Mouse (Mus musculus): ENCODE results near the gene Slc35b2. TPM values are rescaled to one million over a fixed set of nuclear protein-coding genes. Genes with fewer than 3 reads are reported as not detected.

The Slc35b2 gene
- polyA plus RNA-seq, 1 experiment from 2014 or later, result 52.1 TPM

GRCm38 (mm10) chr17:45578242-45578641 is 14.6 kb downstream of the Slc35b2 start:
- Histone ChIP-seq H3K4me2 (no peak overlapping the region), H3K27me3 (no peaks in the 10 kb centered on the region), H3K4me3 (replicated peaks) (no peak overlapping the region), H3K9ac (no peak overlapping the region), H3K9me3 (replicated peaks) (no peaks in the 10 kb centered on the region), H3K36me3 (replicated peaks) (no peaks in the 10 kb centered on the region), H3K4me1 (replicated peaks) (peaks cover 74% of the 10 kb centered on the region), H3K27ac (replicated peaks) (peak overlapping the region; percentile 62)
- ATAC-seq (ENCODE audit: insufficient read depth), result no peak
- WGBS (ENCODE audit: insufficient replicate concordance), result 57% methylated on average over 5 of the region's 5 CpGs

- H3K4me1 ChIP-seq (replicated peaks), result peaks cover 74% of the 10 kb centered on the region
- no peak for ATAC-seq (ENCODE audit: insufficient read depth)
- 50% methylated on average over 7 of the region's 7 CpGs for WGBS (ENCODE audit: insufficient replicate concordance)
Measured at GRCm38 (mm10) chr17:45578843-45579242, 15.2 kb downstream of the Slc35b2 start.

GRCm38 (mm10) chr17:45579554-45579953 is 15.9 kb downstream of the Slc35b2 start:
- no peak for ATAC-seq (ENCODE audit: insufficient read depth)
- peaks cover 74% of the 10 kb centered on the region for H3K4me1 ChIP-seq (replicated peaks)
- no peak overlapping the region for H3K9ac ChIP-seq
- H3K27ac ChIP-seq (replicated peaks), result no peak overlapping the region
- WGBS (ENCODE audit: insufficient replicate concordance), result 60% methylated on average over 4 of the region's 4 CpGs
- H3K36me3 ChIP-seq (replicated peaks), result peaks cover 5% of the 10 kb centered on the region
- H3K9me3 ChIP-seq (replicated peaks), result no peaks in the 10 kb centered on the region
- no peaks in the 10 kb centered on the region for H3K27me3 ChIP-seq
- H3K4me3 ChIP-seq (replicated peaks), result no peak overlapping the region
- no peak overlapping the region for H3K4me2 ChIP-seq

More at GRCm38 (mm10) chr17:45578843-45579242, 15.2 kb downstream of the Slc35b2 start:
- no peak overlapping the region for H3K4me2 ChIP-seq
- no peak overlapping the region for H3K9ac ChIP-seq
- no peak overlapping the region for H3K4me3 ChIP-seq (replicated peaks)
- H3K27me3 ChIP-seq, result no peaks in the 10 kb centered on the region
- no peak overlapping the region for H3K27ac ChIP-seq (replicated peaks)
- no peaks in the 10 kb centered on the region for H3K9me3 ChIP-seq (replicated peaks)
- H3K36me3 ChIP-seq (replicated peaks), result no peaks in the 10 kb centered on the region

- Histone ChIP-seq H3K9me3 (replicated peaks) (no peaks in the 10 kb centered on the region), H3K4me3 (replicated peaks) (no peak overlapping the region), H3K36me3 (replicated peaks) (peaks cover 20% of the 10 kb centered on the region), H3K4me2 (no peak overlapping the region), H3K4me1 (replicated peaks) (peaks cover 74% of the 10 kb centered on the region), H3K27ac (replicated peaks) (peak overlapping the region; percentile 89), H3K9ac (no peak overlapping the region; the same call in 1 of the 2 replicates), H3K27me3 (no peaks in the 10 kb centered on the region)
- no peak for ATAC-seq (ENCODE audit: insufficient read depth)
- 41% methylated on average over 12 of the region's 12 CpGs for WGBS (ENCODE audit: insufficient replicate concordance)
Measured at GRCm38 (mm10) chr17:45580958-45581477, 17.3 kb downstream of the Slc35b2 start.

GRCm38 (mm10) chr17:45581567-45581983 is 17.9 kb downstream of the Slc35b2 start:
- peak; percentile 13; the same call in 1 of the 2 replicates for ATAC-seq (ENCODE audit: insufficient read depth)
- peak overlapping the region; percentile 89 for H3K27ac ChIP-seq (replicated peaks)

GRCm38 (mm10) chr17:45582188-45582587 is 18.5 kb downstream of the Slc35b2 start:
- Histone ChIP-seq H3K27ac (replicated peaks) (peak overlapping the region; percentile 89), H3K9me3 (replicated peaks) (0 out of 2 replicates have a peak, but pooled peaks cover 3% of the 10 kb centered on the region), H3K4me3 (replicated peaks) (no peak overlapping the region), H3K4me2 (peak overlapping the region; percentile 56), H3K36me3 (replicated peaks) (peaks cover 31% of the 10 kb centered on the region), H3K4me1 (replicated peaks) (peaks cover 78% of the 10 kb centered on the region), H3K9ac (peak overlapping the region; percentile 34), H3K27me3 (no peaks in the 10 kb centered on the region)
- 36% methylated on average over 6 of the region's 6 CpGs for WGBS (ENCODE audit: insufficient replicate concordance)
- peak; percentile 69 for ATAC-seq (ENCODE audit: insufficient read depth)

More at GRCm38 (mm10) chr17:45581567-45581983, 17.9 kb downstream of the Slc35b2 start:
- WGBS (ENCODE audit: insufficient replicate concordance), result 4% methylated on average over 2 of the region's 2 CpGs
- Histone ChIP-seq H3K36me3 (replicated peaks) (peaks cover 25% of the 10 kb centered on the region), H3K4me2 (peak overlapping the region; percentile 56), H3K9me3 (replicated peaks) (0 out of 2 replicates have a peak, but pooled peaks cover 3% of the 10 kb centered on the region), H3K4me1 (replicated peaks) (peaks cover 78% of the 10 kb centered on the region), H3K4me3 (replicated peaks) (no peak overlapping the region), H3K27me3 (no peaks in the 10 kb centered on the region), H3K9ac (peak overlapping the region; percentile 34; the same call in 1 of the 2 replicates)

GRCm38 (mm10) chr17:45582715-45583355 is 19.2 kb downstream of the Slc35b2 start:
- Histone ChIP-seq H3K36me3 (replicated peaks) (peaks cover 38% of the 10 kb centered on the region), H3K27ac (replicated peaks) (peak overlapping the region; percentile 89), H3K9ac (no peak overlapping the region), H3K4me3 (replicated peaks) (no peak overlapping the region), H3K9me3 (replicated peaks) (0 out of 2 replicates have a peak, but pooled peaks cover 3% of the 10 kb centered on the region), H3K4me2 (peak overlapping the region; percentile 56), H3K4me1 (replicated peaks) (peaks cover 77% of the 10 kb centered on the region), H3K27me3 (no peaks in the 10 kb centered on the region)
- ATAC-seq (ENCODE audit: insufficient read depth), result peak; percentile 42
- WGBS (ENCODE audit: insufficient replicate concordance), result 39% methylated on average over 6 of the region's 6 CpGs

GRCm38 (mm10) chr17:45584096-45584896 is 20.6 kb downstream of the Slc35b2 start:
- Histone ChIP-seq H3K4me3 (replicated peaks) (no peak overlapping the region), H3K27ac (replicated peaks) (peak overlapping the region; percentile 89), H3K9me3 (replicated peaks) (0 out of 2 replicates have a peak, but pooled peaks cover 3% of the 10 kb centered on the region), H3K4me1 (replicated peaks) (peaks cover 70% of the 10 kb centered on the region), H3K36me3 (replicated peaks) (peaks cover 52% of the 10 kb centered on the region), H3K9ac (no peak overlapping the region), H3K4me2 (peak overlapping the region; percentile 25; the same call in 1 of the 2 replicates), H3K27me3 (no peaks in the 10 kb centered on the region)
- WGBS (ENCODE audit: insufficient replicate concordance), result 54% methylated on average over 12 of the region's 12 CpGs
- ATAC-seq (ENCODE audit: insufficient read depth), result no peak

- Histone ChIP-seq H3K9ac (no peak overlapping the region), H3K36me3 (replicated peaks) (peaks cover 60% of the 10 kb centered on the region), H3K4me3 (replicated peaks) (no peak overlapping the region), H3K4me2 (peak overlapping the region; percentile 25; the same call in 1 of the 2 replicates), H3K27ac (replicated peaks) (peak overlapping the region; percentile 89), H3K9me3 (replicated peaks) (0 out of 2 replicates have a peak, but pooled peaks cover 3% of the 10 kb centered on the region), H3K27me3 (no peaks in the 10 kb centered on the region), H3K4me1 (replicated peaks) (peaks cover 74% of the 10 kb centered on the region)
- ATAC-seq (ENCODE audit: insufficient read depth), result peak; percentile 43
- WGBS (ENCODE audit: insufficient replicate concordance), result 37% methylated on average over 14 of the region's 14 CpGs
Measured at GRCm38 (mm10) chr17:45584939-45585678, 21.4 kb downstream of the Slc35b2 start.

GRCm38 (mm10) chr17:45585725-45586448 is 22.2 kb downstream of the Slc35b2 start:
- Histone ChIP-seq H3K4me3 (replicated peaks) (no peak overlapping the region), H3K27me3 (no peaks in the 10 kb centered on the region), H3K4me2 (0 out of 2 replicates have a peak overlapping the region, but pooled peaks have one; percentile 25), H3K9me3 (replicated peaks) (0 out of 2 replicates have a peak, but pooled peaks cover 3% of the 10 kb centered on the region), H3K27ac (replicated peaks) (peak overlapping the region; percentile 89), H3K4me1 (replicated peaks) (peaks cover 75% of the 10 kb centered on the region), H3K9ac (no peak overlapping the region), H3K36me3 (replicated peaks) (peaks cover 68% of the 10 kb centered on the region)
- 78% methylated on average over 23 of the region's 23 CpGs for WGBS (ENCODE audit: insufficient replicate concordance)
- ATAC-seq (ENCODE audit: insufficient read depth), result no peak
